Mouse (Mus musculus): ENCODE results near the gene Plpp1.
A peak's percentile ranks its signal among the peaks of the same experiment; 100 is the strongest.

Gene Plpp1

GRCm38 (mm10) chr13:112860911-112861310, 60.3 kb downstream of the Plpp1 start:
- DNase-seq (ENCODE audit: low spot score in 2 of 2) = no peak

GRCm38 (mm10) chr13:112861825-112862306, 61.3 kb downstream of the Plpp1 start:
- no peak for DNase-seq (ENCODE audit: low spot score in 2 of 2)

GRCm38 (mm10) chr13:112862342-112862741, 61.8 kb downstream of the Plpp1 start:
- no peak for DNase-seq (ENCODE audit: low spot score in 2 of 2)

GRCm38 (mm10) chr13:112862978-112863677, 62.5 kb downstream of the Plpp1 start:
- DNase-seq (ENCODE audit: low spot score in 2 of 2) = no peak

- DNase-seq (ENCODE audit: low spot score in 2 of 2) = no peak
These were observed 66.2 kb downstream of the Plpp1 start for GRCm38 (mm10) chr13:112866782-112867181.

GRCm38 (mm10) chr13:112867381-112867780, 66.8 kb downstream of the Plpp1 start:
- no peak for DNase-seq (ENCODE audit: low spot score in 2 of 2)

GRCm38 (mm10) chr13:112870039-112870690, 69.6 kb downstream of the Plpp1 start:
- no peak for DNase-seq (ENCODE audit: low spot score in 2 of 2)

- DNase-seq (ENCODE audit: low spot score in 2 of 2) = no peak
These were observed 71.1 kb downstream of the Plpp1 start for GRCm38 (mm10) chr13:112871500-112872266.

GRCm38 (mm10) chr13:112887234-112887633, 86.6 kb downstream of the Plpp1 start:
- no peak for DNase-seq (ENCODE audit: low spot score in 2 of 2)

GRCm38 (mm10) chr13:112902176-112902575, 101.6 kb downstream of the Plpp1 start:
- no peak for DNase-seq (ENCODE audit: low spot score in 2 of 2)

- peak; percentile 18 to 60 for DNase-seq (ENCODE audit: low spot score in 2 of 2)
These were observed 109.1 kb downstream of the Plpp1 start for GRCm38 (mm10) chr13:112909663-112910062.

GRCm38 (mm10) chr13:112910434-112910833, 109.8 kb downstream of the Plpp1 start:
- DNase-seq (ENCODE audit: low spot score in 2 of 2) = no peak
